Mouse (Mus musculus) forebrain, embryonic 15.5 days (tissue): ENCODE results near the gene Ulbp1. TPM values are rescaled to one million over a fixed set of nuclear protein-coding genes. Genes with fewer than 3 reads are reported as not detected.
A peak's percentile ranks its signal among the peaks of the same experiment; 100 is the strongest.
"Not testable (repeated sequence)": the region's sequence is repeated elsewhere in the genome, so short reads cannot be mapped to it uniquely, and the experiment has no call there.

ENCODE experiments used
- ATAC-seq: fragments of 200-750 bp; cut with Nextera tagmentation; replicated peaks from 2 replicates; pipeline ENCODE4 v1.8.0; 2017; ENCODE audit warnings: mild to moderate bottlenecking, moderate TSS enrichment, moderate library complexity
- H3K27ac ChIP-seq: fragments of 300-500 bp; sonication (generic); replicated peaks from 2 replicates; pipeline ENCODE4 v1.5.1; 2015; ENCODE audit warnings: mild to moderate bottlenecking, inconsistent platforms
- H3K27me3 ChIP-seq: fragments of 300-500 bp; sonication (generic); 2 replicates; pipeline ENCODE4 v1.6.1; 2015; ENCODE audit warnings: inconsistent platforms
- H3K36me3 ChIP-seq: fragments of 300-500 bp; sonication (generic); 2 replicates; pipeline ENCODE4 v1.6.1; 2015; ENCODE audit warnings: mild to moderate bottlenecking, inconsistent platforms
- H3K4me1 ChIP-seq: fragments of 300-500 bp; sonication (generic); 2 replicates; pipeline ENCODE4 v1.6.1; 2015; ENCODE audit warnings: inconsistent platforms
- H3K4me2 ChIP-seq: fragments of 300-500 bp; sonication (generic); replicated peaks from 2 replicates; pipeline ENCODE4 v1.6.1; 2015; ENCODE audit warnings: mild to moderate bottlenecking, inconsistent platforms
- H3K4me3 ChIP-seq: fragments of 300-500 bp; sonication (generic); 2 replicates; pipeline ENCODE4 v1.5.1; 2015; ENCODE audit warnings: mild to moderate bottlenecking, inconsistent platforms
- H3K9ac ChIP-seq: fragments of 300-500 bp; sonication (generic); replicated peaks from 2 replicates; pipeline ENCODE4 v1.6.1; 2015; ENCODE audit warnings: mild to moderate bottlenecking, inconsistent platforms
- H3K9me3 ChIP-seq: fragments of 300-500 bp; sonication (generic); 2 replicates; pipeline ENCODE4 v1.6.1; 2016; ENCODE audit warnings: inconsistent platforms
- WGBS: fragments of 180-500 bp; shearing (Covaris S2); methylation state at CpG from one replicate; pipeline ENCODE4 v1.1.7; 2015; ENCODE audit warnings: mixed read lengths; 5-methylcytosine and 5-hydroxymethylcytosine counted together
- polyA plus RNA-seq: library from polyadenylated mRNA; unstranded; fragments of >200 nt; fragmentation: Nextera tagmentation; extraction: Ambion mirVana; gene quantifications from 2 replicates; pipeline ENCODE4 v1.2.1, GENCODE M21; 2015

Ulbp1 gene
- 0.65 TPM in 2 replicates for polyA plus RNA-seq

DNA sequence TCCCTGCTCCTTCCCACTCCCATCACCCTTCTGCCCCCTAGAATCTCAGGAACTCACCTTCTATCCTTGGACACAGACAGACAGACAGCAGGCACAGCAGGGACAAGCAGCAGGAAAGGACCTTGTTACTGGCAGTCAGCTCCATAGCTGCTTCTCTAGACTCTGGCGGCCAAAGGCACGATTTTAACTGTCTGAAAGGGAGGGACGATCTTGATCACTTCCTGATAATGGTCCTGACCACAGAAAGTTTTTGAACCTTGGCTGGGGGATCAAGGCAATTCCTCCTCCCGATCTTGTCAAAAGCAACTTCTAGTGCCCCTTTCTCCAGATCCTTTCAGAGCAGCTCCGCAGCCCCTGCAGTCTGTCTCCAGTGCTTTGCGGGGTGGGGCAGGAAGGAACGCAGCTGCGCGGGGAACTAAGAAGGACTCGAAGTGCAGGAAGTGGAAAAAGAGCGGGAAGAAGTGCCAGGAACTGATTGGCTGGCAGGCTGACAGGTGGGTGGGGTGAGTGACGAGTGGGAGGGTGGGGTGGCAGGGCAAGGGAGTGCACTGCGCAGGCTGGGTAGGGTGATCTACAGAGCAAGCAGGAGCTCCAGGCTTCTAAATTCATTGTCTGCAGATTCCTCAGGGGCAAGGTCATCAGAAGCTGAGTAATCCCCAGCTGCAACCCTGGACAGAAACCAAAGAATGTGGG, at the start of gene Ulbp1:
Ulbp1 (minus strand) TSS at position 442 of the 693 bp plus-strand sequence.
- Histone ChIP-seq H3K27ac (no peak within 1 kb of the TSS), H3K9ac (no peak within 1 kb of the TSS), H3K9me3 (no peaks in the 10 kb centered on the region), H3K27me3 (no peaks in the 10 kb centered on the region), H3K36me3 (no peaks in the 10 kb centered on the region), H3K4me1 (0 out of 2 replicates have a peak, but pooled peaks cover 4% of the 10 kb centered on the region), H3K4me2 (no peak within 1 kb of the TSS), H3K4me3 (no peak within 1 kb of the TSS)
- ATAC-seq, result no peak
- WGBS, result 68% methylated on average over 13 of the region's 13 CpGs

- not testable (repeated sequence) for ATAC-seq, H3K4me1 ChIP-seq, H3K4me2 ChIP-seq, H3K9me3 ChIP-seq, H3K27me3 ChIP-seq, H3K9ac ChIP-seq, H3K4me3 ChIP-seq, H3K27ac ChIP-seq, H3K36me3 ChIP-seq
- 36% methylated on average over 1 of the region's 1 CpGs for WGBS
These were observed 24.7 kb upstream of the Ulbp1 start for GRCm38 (mm10) chr10:7498180-7498579.

- 9% methylated on average over 10 of the region's 10 CpGs for WGBS
These were observed 18.9 kb upstream of the Ulbp1 start for GRCm38 (mm10) chr10:7492384-7492783.

DNA sequence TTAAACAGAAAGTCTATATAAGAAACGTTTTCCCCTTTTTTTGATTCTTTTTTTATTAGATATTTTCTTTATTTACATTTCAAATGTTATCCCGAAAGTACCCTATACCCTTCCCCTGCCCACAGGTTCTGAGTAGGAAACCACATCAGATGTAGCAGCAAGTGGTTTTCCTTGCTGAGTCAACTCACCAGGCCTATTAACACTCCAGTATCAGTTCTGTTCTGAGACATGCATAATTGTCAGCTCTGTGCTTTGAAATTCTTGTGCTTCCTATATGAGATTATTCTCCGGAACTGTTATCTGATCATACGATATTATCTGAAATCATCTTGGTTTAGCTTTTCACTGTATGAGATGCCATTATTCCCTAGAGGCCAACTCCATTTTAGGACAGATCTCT, 10.2 kb upstream of the Ulbp1 start:
- no peak for ATAC-seq
- H3K4me2 ChIP-seq, result no peak overlapping the region
- 66% methylated on average over 4 of the region's 4 CpGs for WGBS
- H3K9ac ChIP-seq, result no peak overlapping the region
- H3K27ac ChIP-seq, result no peak overlapping the region
- no peaks in the 10 kb centered on the region for H3K27me3 ChIP-seq
- no peaks in the 10 kb centered on the region for H3K36me3 ChIP-seq
- H3K4me3 ChIP-seq, result no peak overlapping the region
- no peaks in the 10 kb centered on the region for H3K9me3 ChIP-seq
- H3K4me1 ChIP-seq, result no peaks in the 10 kb centered on the region

More at GRCm38 (mm10) chr10:7492384-7492783, 18.9 kb upstream of the Ulbp1 start:
- H3K4me3 ChIP-seq, H3K9ac ChIP-seq, ATAC-seq, H3K27me3 ChIP-seq, H3K9me3 ChIP-seq, H3K36me3 ChIP-seq, H3K4me1 ChIP-seq, H3K27ac ChIP-seq: not testable (repeated sequence)
- 0 out of 2 replicates have a peak overlapping the region, but pooled peaks have one; percentile 5 for H3K4me2 ChIP-seq

DNA sequence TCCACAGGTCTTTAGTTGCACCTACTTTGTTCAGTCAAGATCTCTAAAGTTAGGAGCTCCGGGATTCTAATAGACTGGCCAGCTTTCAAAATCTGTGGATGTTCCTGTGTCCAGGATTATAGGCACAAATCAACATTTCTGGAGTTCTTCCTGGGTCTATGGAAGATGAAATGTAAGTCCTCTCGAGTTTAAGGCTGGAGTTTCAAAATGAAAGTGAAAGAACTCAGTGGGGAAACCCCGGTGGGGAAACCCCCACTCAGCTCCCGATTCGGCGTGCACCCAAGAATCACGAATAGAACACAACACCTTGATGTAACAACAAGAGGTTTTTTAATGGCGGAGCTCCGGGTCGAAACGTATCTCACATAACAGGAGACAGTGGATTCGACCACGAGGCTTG, 787 bp upstream of the Ulbp1 start:
- H3K27me3 ChIP-seq, H3K4me2 ChIP-seq, H3K4me3 ChIP-seq, H3K36me3 ChIP-seq, H3K27ac ChIP-seq, H3K9ac ChIP-seq, ATAC-seq, H3K9me3 ChIP-seq, H3K4me1 ChIP-seq: not testable (repeated sequence)
- 90% methylated on average over 7 of the region's 13 CpGs for WGBS

DNA sequence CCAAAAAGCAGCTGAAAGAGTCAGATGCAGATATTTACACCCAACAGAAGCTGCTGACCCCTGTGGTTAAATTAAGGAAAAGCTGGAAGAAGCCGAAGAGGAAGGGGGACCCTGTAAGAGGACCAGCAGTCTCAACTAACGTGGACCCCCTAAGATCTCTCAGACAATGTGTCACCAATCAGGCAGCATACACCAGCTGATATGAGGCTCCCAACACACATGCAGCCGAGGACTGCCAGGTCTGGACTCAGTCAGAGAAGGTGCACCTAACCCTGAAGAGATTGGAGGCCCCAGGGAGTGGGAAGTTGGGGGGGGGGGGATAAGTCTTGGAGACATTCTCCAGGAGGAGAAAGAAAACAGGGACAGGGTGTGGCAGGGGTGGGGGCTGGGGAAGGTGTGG, 1.8 kb downstream of the Ulbp1 start:
- H3K4me3 ChIP-seq, result no peak overlapping the region
- WGBS, result 71% methylated on average over 3 of the region's 3 CpGs
- H3K4me2 ChIP-seq, result no peak overlapping the region
- no peak overlapping the region for H3K27ac ChIP-seq
- H3K36me3 ChIP-seq, result no peaks in the 10 kb centered on the region
- ATAC-seq, result no peak
- no peaks in the 10 kb centered on the region for H3K9me3 ChIP-seq
- H3K27me3 ChIP-seq, result no peaks in the 10 kb centered on the region
- H3K4me1 ChIP-seq, result 0 out of 2 replicates have a peak, but pooled peaks cover 4% of the 10 kb centered on the region
- no peak overlapping the region for H3K9ac ChIP-seq

DNA sequence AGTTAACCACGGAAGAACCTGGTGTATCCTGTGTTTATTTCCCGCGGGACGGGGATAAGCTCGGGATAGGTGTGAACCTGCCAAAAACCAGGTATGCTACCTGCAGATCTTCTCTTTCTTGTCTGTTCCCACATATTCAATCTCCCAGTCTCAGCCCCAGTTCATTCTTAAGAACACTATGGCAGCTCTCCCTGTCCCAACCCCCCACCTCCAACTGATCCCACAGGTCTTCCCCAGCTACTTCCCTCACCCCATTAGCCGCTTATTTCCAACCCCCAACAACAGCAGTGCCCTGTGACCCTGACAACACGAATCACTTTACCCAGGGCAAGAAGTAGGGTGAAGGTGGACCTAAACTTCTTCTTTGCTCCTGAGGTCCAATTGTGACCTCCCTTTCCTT, 3.0 kb downstream of the Ulbp1 start:
- Histone ChIP-seq H3K36me3 (no peaks in the 10 kb centered on the region), H3K4me2 (peak overlapping the region; percentile 38), H3K4me1 (0 out of 2 replicates have a peak, but pooled peaks cover 4% of the 10 kb centered on the region), H3K9me3 (no peaks in the 10 kb centered on the region), H3K9ac (no peak overlapping the region), H3K4me3 (no peak overlapping the region), H3K27me3 (no peaks in the 10 kb centered on the region), H3K27ac (no peak overlapping the region)
- ATAC-seq, result 0 out of 2 replicates have a peak, but pooled peaks have one; percentile 32
- WGBS, result 7% methylated on average over 7 of the region's 7 CpGs

DNA sequence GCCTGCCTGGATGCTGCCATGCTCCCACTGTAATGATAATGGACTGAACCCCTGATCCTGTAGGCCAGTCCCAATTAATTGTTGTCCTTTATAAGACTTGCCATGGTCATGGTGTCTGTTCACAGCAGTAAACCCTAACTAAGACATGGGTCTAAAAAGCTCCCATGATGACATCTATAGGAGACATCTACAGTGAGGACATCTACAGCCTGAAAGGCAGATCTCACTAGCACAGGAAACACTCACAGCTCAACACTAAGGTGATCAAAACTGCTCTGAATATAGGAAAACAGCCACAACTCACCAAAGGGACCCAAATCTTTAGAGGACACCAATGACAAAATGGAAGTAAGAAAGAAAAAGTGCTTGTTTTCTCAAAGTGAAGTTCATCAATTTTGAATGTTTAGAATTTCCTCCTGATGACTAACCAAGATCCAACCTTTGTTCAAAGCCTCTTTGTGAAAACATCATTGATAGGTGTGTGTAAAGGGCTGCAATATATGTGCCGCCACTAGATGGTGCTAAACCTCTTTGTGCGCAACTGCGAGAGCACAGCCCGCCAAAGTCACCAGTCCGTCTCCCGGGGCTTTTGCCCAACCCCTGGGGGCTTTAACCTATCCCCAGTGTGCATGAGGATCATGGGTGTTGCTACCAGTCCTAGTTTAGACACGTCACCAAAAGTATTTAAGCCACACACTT, 3.6 kb downstream of the Ulbp1 start:
- H3K9ac ChIP-seq, H3K27ac ChIP-seq, H3K4me3 ChIP-seq, H3K27me3 ChIP-seq, H3K4me1 ChIP-seq, H3K9me3 ChIP-seq, H3K36me3 ChIP-seq: not testable (repeated sequence)
- 1% methylated on average over 7 of the region's 7 CpGs for WGBS
- H3K4me2 ChIP-seq, result peak overlapping the region; percentile 38
- peak; percentile 58 for ATAC-seq

DNA sequence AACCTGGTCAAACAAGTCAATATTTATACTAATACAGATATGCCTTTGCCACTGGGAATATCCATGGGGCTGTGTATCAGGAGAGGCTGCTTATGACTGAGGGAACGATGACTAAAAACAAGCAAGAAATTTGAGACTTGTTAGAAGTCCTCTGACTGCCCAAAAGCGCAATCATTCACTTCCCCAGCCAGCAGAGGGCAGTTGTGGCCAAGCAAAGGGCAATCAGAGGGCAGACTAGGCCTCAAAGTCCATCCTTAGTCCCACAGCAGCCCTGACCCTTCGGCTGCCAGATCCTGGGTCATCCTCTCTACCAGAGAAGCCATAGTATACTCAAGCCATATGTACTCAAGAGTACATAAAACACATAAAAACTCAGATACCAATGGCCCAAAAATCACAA, 11.4 kb downstream of the Ulbp1 start:
- H3K4me1 ChIP-seq, result no peaks in the 10 kb centered on the region
- H3K36me3 ChIP-seq, result no peaks in the 10 kb centered on the region
- no peak overlapping the region for H3K27ac ChIP-seq
- WGBS, result 48% methylated on average over 3 of the region's 3 CpGs
- H3K4me3 ChIP-seq, result no peak overlapping the region
- H3K27me3 ChIP-seq, result no peaks in the 10 kb centered on the region
- H3K4me2 ChIP-seq, result no peak overlapping the region
- no peak for ATAC-seq
- peaks cover 3% of the 10 kb centered on the region; the same call in 1 of the 2 replicates for H3K9me3 ChIP-seq
- H3K9ac ChIP-seq, result no peak overlapping the region

DNA sequence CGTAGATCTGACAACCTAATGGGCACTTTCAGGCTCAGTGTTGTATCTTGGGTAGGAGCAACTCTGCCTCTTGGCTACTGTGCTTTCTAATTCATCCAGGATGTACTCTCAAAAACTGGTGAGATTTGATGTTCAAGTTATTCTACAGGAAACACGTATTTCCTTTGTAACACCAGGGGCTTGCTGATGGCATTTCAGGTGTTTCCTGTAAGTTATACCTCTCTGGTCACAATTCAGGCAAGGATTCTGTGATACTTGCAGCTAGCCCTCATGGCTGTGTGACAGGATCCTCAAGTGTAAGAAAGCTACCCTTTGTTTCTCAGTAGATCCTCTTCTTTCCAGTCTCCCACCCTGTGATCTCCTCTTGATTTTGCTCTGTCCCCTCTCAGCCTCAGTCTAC, 34.5 kb downstream of the Ulbp1 start:
- H3K27me3 ChIP-seq, result no peaks in the 10 kb centered on the region
- no peak overlapping the region for H3K9ac ChIP-seq
- ATAC-seq, result no peak
- no peaks in the 10 kb centered on the region for H3K36me3 ChIP-seq
- no peak overlapping the region for H3K27ac ChIP-seq
- H3K9me3 ChIP-seq, result no peaks in the 10 kb centered on the region
- no peak overlapping the region for H3K4me3 ChIP-seq
- 75% methylated on average over 2 of the region's 2 CpGs for WGBS
- no peak overlapping the region for H3K4me2 ChIP-seq
- H3K4me1 ChIP-seq, result no peaks in the 10 kb centered on the region

GRCm38 (mm10) chr10:7393143-7394035, 80.0 kb downstream of the Ulbp1 start:
- Histone ChIP-seq H3K36me3 (no peaks in the 10 kb centered on the region), H3K27me3 (peaks cover 29% of the 10 kb centered on the region), H3K4me3 (peak overlapping the region; percentile 67), H3K27ac (no peak overlapping the region), H3K9me3 (no peaks in the 10 kb centered on the region), H3K9ac (no peak overlapping the region), H3K4me1 (peaks cover 25% of the 10 kb centered on the region), H3K4me2 (peak overlapping the region; percentile 100)
- WGBS, result 7% methylated on average over 55 of the region's 55 CpGs
- ATAC-seq, result 0 out of 2 replicates have a peak, but pooled peaks have one; percentile 15
